Mouse (Mus musculus) frontal cortex, adult 2 months (tissue): ENCODE results near the gene Angptl7. TPM values are rescaled to one million over a fixed set of nuclear protein-coding genes. Genes with fewer than 3 reads are reported as not detected.

Experiments used
- DNase-seq, 2 experiments: peaks; one replicate each; pipeline ENCODE4 v3.0.0; 2022; ENCODE audit warnings: low spot score in 1 of 2; ENCODE audit errors: extremely low spot score in 1 of 2
- polyA plus RNA-seq: library from polyadenylated mRNA; depleted of rRNA; stranded (reverse); fragments of >200 nt; gene quantifications from 2 replicates; pipeline ENCODE4 v1.2.3, GENCODE M21; 2012; rRNA removed

Angptl7 gene
- polyA plus RNA-seq = 0.28 and 0.40 TPM in 2 replicates

DNA sequence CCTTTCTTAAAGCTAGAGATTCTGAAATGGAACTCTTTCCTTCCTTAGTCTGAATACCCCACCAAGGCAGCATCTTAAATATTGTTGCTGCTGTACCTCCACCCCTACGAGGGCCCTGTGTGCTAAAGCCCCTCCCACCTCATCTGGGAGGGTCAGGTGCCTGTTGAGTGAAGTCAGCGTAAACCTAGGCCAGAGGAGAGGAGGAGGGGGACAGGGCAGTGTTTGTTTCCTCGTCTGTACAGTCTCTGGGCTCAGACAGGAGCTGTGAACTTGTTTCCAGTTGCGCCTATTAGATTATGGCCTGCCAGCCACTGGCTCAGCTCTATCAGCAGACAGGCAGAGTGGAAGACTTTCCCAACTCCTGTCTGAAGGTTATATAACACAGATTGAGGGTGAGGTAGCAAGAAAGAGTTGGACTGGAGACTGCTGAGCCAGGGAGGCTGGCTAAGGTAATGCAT is at the start of gene Angptl7:
TSS of gene Angptl7 (minus strand) at position 51 of the 458 bp plus-strand sequence.
- no peak for DNase-seq

DNA sequence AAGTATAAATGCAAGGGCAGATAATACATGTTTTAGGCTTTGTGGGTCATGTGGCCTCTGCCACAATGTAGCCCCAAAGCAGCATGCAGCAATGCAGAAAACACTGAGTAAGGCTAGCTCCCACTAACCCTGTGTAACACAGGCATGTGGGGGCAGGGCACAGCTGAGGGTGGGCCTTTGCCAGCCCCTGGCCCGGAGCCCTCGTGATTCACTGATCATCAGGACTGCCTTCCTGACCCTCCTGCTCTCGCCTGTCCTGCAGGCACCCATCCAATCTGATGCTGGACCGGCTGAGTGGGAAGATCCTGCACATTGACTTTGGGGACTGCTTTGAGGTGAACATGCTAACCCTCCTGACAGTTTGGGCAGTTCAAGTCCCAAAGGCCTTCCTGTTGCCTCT is 48.8 kb upstream of the Angptl7 start:
- DNase-seq = no peak

DNA sequence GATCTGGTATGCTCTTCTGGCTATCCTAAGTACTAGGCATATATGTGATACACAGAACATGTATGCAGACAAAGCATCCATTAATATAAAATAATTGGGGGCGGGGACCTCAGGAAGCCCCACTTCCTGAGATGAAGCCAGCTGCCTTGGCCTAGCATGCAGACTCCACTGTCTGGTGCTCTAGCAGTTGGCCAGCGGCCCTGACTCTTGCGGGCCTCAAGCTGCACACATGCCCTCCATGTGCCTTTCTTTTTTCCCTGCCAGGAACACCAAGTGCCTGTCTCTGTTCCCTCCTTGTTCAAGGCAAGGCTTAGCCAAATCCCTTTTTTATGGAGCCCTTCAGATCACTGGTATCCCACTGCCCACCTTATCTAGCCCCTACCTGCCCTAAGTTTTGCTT is 35.6 kb upstream of the Angptl7 start:
- no peak for DNase-seq

DNA sequence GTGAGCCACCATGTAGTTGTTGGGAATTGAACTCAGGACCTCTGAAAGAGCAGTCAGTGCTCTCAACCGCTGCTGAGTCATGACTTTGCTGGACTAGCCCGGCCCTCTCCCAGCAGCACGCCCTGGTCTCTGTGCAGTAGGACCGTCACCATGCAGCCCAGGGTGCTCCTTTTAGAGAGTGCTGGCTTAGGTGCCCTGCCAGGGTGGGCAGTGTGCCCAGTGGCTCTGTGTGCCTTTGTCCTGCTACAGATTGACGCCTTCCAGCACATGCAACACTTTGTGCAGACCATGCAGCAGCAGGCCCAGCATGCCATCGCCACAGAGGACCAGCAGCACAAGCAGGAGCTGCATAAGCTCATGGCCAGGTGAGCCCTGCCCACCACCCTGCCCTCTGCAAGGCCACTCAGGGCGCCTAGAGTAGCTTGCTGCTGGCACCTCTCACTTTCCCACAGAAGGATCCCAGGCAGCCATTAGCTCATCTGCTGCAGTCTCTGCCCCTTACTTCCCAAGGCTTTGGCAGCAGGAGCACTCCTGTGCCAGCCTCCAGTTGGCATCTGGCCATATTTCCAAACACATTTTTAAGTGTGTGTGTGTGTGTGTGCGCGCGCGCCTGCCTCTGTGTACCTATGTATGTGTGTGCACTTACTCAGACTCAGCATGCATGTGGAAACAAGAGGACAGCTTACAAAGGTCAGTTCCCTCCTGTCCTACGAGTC is 33.5 kb upstream of the Angptl7 start:
- DNase-seq = no peak

DNA sequence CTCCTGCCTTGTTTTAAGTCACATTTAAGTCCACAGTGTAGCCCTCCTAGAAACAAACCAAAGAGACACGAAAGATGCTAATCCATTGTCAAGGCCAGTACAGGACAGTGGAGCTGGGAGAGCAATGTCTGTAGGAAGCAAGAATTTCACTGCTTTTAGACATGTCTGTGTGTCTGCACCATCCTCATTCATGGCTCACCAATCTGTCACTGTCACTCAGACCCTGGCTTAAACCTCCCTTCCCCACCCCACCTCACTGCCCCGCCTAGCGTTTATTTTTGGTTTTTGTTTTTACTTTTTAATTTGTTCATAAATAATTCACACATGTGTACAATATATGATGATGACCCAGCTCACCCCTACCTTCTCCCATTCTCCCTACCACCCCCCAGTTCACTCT is 32.3 kb upstream of the Angptl7 start:
- no peak for DNase-seq

DNA sequence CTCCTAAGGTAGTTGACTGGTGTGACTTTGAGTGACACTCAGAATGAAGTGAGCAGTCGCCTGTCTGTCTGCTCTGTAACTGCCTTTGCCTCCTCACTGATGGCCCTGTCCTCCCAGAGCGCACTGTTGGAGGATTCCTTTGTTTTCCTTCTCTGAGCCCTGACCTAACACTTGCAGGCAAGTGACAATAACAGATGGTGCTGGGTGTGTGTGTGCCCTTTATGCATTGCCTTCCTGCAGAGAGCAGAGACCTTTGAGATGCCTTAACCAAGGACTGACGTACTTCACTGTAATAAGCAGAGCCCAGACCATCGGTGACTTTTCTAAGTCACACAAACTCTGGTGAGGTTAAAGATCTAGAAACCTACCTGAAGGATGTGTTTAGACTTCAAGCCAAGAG is 31.1 kb upstream of the Angptl7 start:
- no peak for DNase-seq

DNA sequence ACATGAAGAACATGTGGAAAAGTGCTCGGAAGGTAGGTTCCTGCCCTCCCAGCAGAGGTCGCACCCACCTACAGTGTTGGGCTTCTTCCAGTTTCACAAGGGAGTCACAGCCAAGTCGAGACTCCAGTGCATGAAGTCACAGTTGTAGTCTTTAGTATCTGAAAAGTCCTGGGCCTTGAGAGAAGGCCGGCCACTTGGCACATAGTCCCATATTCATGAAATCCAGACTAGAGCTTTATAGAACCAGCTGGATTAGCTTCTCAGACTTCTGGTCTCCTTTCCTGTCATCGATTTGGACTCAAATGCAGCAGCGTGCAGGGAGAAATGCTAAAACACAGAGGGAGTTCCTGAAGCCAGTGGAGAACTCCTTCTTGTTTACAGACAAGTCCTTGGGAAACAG is 30.5 kb upstream of the Angptl7 start:
- no peak for DNase-seq

DNA sequence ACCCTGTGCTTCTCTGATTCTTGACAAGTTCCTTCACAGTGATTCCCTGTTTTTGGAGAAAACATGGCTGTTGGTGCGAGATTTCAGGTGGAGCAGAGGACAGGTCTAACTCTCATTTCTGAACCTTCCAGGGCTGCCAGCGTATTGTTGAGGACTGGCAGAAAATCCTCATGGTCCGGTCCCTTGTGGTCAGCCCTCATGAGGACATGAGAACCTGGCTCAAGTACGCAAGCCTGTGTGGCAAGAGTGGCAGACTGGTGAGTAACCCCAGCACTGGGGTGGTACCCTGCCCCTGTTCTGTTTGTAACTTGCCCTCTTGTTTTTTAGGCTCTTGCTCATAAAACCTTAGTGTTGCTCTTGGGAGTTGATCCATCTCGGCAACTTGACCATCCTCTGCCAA is 30.1 kb upstream of the Angptl7 start:
- no peak for DNase-seq

DNA sequence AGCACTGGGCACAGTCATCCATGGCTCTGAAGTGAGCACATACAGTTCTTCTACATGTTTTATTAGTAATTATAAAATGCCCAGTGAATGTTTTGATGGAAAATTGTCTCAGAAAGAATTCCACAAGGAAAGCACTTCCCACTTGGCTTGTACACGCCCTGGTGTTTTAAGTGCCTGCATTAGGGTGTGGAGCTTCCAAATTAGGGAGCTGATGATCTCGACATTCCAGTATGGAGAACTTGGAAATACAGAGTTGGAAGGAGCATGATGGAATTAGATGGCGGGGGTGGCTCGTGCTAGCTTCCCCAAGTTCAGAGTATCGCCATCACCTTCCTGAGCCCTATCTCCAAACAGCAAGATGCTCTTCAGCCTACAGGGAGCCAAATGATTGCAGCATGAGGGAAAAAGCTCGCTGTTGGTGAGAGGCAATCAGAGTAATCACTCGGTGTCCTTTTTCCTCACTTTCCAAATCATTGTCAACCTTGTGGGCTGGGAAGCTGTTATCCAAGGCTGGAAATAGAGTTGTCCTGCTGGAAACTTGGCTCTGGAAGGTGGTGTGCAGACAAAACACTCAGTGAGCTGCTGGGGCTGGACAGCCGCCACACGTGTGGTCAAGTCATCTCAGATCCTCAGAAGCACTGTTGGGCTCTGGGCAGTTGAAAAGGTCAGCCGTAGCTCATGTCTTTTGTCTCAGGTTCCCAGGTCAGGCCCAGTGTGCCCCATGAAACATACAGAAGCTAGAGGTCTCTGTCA is 27.1 kb upstream of the Angptl7 start:
- no peak for DNase-seq

DNA sequence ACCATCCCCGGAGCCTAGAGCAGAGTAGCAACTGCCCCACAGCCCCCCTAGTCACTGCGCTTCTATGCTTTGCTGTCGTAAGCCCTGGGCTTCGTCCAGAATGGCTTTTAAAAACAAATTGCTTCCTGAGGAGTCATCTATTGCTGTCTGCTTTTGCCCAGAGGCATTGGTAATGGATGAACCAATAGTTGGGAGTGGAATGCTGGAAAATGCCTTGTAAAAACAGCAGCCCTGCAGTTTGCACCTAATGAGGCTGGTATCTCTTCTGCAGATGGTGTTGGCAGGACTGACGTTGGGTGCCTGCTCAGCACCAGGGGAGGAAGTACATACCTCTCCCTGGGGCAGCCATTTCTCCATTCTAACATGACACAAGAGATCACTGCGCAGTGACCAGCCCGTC is 23.3 kb upstream of the Angptl7 start:
- no peak for DNase-seq

DNA sequence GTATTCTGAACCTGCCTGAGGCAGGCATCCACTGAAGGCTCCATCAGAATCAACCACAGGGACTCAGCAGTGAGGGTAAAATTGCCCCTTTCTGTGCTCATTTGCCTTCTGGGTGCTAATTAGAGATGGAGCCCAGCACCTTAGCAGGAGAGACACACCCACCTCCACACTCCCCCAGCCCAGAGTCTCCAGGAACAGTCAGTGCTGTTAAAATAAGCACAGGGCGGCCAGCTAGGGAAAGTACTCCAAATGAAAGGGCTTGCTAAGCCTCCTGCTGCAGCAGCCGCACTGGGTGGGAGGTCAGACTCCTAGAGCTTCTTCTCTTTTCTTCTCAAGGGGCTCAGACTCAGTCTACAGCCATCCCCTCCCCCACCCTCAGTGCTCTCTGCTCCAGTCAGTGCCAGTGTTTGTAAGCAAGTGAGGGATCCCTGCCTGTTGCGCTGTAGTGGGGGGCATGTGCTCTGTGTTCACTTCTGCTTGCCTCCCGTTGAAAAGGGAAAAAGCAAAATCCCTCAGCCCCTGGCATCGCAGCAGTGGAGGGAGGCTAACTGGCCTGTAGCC is 18.1 kb upstream of the Angptl7 start:
- peak in 1 of 2 experiments; percentile 40 for DNase-seq

DNA sequence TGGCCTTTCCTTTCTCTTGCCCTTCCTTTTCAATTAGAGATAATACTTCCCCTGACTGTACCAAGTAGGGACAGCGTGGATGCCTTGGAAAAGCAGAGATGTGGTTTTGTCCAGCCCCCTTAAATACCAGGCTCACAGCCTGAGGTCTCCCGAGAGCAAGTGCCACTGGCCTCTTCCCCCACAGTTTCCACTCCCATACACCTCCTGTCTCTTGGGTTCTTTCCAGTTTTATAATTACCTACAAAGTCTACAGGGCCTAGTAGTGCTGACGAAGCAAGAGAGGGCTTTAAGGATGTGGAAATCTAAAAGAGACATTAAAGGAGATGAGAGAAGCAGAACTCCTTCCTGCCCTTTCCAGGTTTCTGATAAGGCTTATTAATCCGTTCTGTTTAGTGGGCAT is 17.5 kb upstream of the Angptl7 start:
- no peak for DNase-seq

DNA sequence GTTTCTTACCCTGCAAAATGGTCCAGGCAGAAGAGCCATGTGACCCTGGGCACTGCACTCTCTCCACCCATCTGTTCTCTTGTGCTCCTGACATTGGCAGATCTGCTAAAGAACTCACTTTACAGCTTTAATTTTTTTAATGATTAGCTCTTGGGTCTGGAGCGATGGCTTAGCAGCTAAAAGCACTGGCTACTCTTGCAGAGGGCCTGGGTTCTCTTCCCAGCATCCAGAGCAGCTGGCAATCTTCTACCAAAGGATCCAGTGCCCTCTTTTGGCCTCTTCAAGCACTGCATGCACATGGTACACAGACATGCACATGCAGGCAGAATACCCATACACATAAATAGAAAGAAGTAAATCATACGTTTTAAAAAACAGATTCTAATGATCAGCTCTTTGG is 15.1 kb upstream of the Angptl7 start:
- DNase-seq = no peak

DNA sequence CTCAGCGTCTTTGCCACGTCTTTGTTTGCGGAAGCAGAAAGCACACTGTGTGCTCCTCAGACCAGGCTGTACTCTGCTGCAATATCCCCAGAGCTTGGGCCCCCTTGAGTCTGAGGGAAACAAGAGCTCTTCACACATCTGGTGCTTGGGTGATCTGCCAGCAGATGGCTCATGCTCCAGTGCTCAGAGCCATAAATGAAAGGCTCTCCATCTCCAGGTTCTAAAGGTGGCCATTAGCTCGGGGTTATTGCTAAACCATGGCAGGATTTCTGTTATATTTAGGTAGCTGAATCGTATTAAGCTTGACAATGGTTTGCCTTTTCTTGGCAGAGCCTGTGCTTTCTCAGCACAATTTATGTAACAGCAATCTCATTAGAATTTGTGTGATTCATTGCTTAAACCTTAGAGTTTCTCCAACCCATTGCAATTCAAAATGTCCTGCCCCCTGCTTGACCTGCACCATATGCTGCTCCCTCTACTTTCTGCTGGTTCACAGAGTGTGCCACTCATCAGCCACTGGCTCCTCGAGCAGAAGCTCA is 12.8 kb upstream of the Angptl7 start:
- peak in 1 of 2 experiments; percentile 51 for DNase-seq

DNA sequence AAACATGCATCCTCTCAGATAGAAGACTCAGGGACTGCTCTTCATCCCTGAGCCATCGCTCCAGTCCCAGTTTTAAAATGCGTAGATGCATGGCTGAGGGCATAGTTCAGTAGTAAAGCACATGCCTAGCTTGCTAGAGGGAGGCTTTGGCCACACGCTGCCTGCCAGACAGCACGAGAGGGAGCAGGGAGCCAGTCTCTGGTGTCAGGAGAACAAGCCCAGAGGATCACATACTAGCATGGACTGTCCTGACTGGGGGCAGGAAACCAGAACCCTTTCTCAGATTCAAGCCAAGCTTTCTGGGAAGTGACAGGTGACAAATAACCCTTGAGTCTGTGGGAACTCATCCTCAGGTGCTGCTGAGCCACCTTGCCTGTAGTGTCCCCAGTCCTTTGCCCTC is 11.1 kb upstream of the Angptl7 start:
- no peak for DNase-seq

DNA sequence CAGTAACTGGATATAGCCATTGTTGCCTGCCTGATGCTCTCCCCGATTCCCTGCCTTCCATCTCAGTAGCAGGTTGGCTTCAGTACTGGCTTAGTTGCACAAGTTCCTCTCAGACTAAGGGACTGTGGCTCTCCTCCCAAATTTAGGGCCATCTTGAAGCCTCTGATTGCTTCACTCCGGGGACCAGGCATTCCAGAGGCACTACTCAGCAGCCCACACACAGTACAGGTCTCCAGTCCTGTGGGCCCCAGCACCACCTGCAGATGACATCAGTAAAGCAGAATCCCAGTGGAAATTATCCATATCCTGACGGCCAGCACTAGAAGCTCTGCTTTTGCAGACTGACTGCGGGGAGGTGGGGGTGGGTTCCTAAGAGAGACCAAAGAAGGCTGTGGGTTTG is 10.4 kb upstream of the Angptl7 start:
- no peak for DNase-seq

DNA sequence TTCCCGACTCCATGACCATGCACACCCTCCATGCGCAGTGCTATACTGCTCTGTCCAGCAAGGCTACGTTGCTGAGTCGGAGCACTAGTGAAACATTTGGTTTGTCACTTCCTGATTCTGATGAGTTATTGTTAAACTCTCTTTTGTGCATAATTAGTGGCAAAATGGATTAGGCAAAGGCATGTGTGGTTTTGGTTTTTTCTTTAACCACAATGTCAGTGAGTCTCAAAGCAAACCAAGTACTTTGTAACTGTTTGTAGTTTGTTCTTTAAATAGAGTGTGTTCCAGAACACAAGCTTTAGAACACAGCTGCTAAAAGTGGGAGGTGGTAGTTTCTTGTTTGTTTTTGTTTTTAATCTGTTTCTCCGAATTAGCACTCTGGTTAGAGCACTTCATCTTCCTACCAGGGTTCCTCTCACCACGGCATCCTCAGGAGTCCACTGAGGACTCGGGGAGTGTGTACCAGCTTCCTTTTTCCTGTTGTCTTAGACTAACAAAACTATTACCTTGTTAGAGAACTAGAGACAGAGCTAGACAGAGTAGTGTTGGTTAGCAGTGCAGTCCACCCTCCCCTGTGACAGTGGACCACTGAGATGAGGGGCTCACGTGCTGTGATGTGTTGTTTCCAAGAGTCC is 9.3 kb upstream of the Angptl7 start:
- no peak for DNase-seq

DNA sequence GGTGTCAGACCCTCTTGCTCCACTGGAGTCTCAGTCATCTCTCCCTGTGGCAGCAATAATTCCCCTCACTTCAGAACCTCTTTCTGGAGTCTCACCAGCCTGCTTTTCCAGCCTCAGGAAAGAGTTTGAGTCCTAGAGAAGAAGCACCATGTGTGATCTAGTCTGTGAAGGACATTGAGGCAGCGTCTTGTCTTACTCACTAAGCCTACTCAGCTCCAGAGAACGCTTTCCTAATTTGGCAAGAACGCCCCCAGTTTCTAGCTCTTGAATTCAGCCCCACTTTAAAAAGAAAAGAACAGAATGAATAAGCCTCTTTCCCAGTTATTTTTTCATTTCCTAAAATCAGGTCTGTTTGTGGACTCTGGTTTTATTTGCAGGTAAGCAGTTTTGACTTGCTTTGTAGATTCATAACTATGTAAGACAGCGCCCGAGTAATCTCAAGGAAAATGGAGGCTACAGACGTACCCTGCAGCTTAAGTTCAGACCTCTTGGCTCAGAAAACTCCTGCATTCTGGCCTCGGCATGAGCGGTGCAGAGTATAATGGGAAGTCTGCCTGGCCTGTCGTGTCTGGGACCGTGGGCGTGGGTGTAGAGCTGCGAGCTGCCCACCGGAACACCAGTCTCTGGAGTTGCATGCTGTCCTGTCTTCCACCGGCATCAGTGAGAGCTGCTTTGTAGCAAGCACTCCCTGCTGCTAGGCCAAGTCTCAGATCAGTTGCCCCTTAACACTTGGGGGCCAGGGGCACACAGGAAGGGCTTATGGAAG is 8.0 kb upstream of the Angptl7 start:
- DNase-seq = peak; percentile 63 to 70

DNA sequence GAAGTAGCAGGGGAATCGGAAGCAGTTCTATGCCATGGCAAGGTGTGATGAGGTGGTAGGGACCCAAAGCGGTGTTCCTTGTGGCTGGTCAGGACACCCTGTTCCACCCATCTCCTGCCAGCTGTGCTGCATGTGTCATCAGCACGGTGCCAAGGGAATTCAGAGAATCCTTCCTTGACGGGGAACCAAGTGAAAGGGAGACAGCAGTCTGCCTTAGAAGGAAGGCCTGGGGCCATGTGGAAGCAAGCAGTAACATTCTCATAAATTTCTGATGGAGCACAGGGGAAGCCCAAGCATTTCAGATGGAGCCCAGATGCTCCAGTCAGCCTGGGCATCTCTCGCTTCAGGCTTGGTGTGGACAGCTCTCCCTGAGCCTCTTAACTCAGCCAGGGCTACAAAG is 7.3 kb upstream of the Angptl7 start:
- no peak for DNase-seq

DNA sequence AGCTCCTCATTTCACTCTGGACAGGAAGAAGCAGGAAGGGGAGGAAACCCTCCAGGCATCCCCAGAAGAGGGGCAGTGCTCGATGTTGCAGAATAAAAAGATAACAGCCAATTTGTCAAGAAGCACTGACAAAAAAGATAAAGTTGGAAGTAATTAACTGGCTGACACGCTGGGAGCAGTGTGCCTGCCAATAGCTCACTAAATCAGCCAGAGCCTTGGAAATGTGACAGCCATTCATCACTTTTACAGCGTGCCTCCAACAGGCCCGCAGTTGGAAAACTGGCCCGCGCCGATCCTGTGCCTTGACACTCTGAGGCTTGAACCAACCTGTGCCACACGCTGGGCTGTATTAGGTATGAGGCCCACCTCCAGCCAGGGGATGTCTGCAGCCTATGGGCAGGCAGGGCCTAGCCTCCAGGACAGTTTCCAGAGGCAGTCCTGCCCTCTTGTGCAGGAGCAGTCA is 4.3 kb upstream of the Angptl7 start:
- peak in 1 of 2 experiments; percentile 54 for DNase-seq
